Mouse (Mus musculus) layer of hippocampus, postnatal 10 days (tissue): Measurements from ENCODE around the gene Vmn1r32. TPM values are rescaled to one million over a fixed set of nuclear protein-coding genes. Genes with fewer than 3 reads are reported as not detected.

Experiments
- DNase-seq, 2 experiments: peaks; one replicate each; pipeline ENCODE4 v3.0.0; 2021; ENCODE audit warnings: low spot score in 2 of 2
- long read RNA-seq: library from polyadenylated mRNA; stranded (forward); transcript quantifications from one replicate; pipeline ENCODE4 v2.0.0, GENCODE M21; 2023
- total RNA-seq, 2 experiments: library from RNA; stranded (reverse); gene quantifications; 2 replicates each; pipeline ENCODE4 v1.2.3; 2021

Vmn1r32 gene
- not detected for total RNA-seq
- long read RNA-seq = 0 reads

DNA sequence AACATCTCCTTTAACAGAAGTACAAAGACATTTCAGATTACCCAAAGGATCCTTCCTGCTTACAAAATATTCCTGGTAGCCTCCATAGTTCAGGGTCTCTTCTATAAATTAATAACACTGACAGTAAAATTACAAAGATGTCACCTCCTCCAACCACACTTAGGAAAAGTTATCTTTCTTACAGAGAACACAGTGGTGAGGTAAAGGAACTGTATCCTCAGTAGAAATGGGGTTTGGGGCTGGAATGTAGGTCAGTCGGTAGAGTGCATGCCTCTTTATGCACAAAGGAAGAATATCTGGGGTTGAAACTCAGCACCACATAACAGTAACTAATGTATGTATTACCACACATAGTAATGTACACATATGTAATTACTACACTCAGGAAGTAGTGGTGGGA is at the start of gene Vmn1r32:
Gene Vmn1r32, minus strand, starts transcription at position 101 of the 400 bp plus-strand sequence.
- DNase-seq = no peak

DNA sequence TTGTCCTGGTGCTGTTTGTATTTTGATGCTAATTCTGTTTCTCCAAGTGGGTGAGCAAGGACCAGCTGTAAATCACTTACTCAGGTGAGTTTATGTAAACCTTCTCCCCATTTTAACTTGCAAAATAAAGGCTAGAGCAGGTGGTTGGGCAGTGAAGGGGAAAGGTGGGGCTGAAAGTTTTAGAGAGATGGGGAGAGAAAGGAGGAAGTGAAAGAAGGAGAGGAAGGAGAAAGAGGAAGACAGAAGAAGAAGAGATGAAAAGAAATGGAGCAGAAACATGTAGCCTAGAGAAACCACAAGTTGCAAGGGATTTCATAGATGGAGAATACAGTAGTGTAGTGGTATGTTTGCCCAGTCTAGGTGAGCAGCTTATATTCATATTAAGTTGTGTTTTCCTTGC is 35.9 kb upstream of the Vmn1r32 start:
- DNase-seq = no peak

DNA sequence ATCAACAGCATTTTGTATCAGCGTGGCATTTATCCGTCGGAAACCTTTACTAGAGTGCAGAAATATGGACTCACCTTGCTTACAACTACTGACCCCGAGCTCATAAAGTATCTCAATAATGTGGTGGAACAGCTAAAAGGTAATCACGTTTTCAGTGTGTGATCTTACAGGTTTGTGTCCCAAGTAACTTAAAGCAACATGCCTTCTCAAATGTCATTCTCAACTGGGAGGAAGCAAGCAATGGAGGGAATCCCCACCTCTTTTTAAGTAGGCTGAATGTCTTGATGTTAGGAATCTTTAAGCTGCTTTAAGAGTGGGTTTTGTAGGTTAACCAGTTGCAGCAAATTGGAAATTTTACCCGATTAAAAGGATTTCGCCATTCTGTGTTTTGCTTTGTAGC is 23.9 kb downstream of the Vmn1r32 start:
- DNase-seq = no peak

- peak; percentile 91 to 94 for DNase-seq
These were observed 24.7 kb downstream of the Vmn1r32 start, which contains the start of gene Mad2l1 for GRCm38 (mm10) chr6:66535028-66535862. Gene Mad2l1, plus strand, starts transcription at chr6:66535390.

DNA sequence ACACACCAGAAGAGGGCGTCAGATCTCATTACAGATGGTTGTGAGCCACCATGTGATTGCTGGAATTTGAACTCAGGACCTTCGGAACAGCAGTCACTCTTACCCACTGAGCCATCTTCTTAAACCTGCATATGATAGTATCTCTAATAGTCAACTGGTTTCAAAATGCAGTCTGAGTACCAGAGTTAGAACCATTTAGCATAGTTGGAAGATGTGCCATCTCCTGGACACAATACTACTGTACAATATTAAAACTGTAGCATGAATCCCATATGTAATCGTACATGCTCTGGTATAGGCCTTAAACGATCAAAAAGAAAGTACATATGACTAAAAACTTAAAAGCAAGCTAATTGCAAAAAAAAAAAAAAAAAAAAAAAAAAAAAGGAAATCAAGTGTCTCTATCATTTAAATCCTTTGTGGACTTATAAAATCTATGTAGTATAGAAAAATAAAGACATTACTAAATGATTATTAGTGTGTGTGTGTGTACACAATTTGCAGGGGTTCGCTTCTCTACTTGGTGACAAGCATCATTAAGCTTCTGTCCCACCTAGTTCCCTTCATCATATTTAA is 25.4 kb downstream of the Vmn1r32 start:
- no peak for DNase-seq

GRCm38 (mm10) chr6:66533241-66533640 is 26.7 kb downstream of the Vmn1r32 start:
- DNase-seq = peak in 1 of 2 experiments; percentile 17

DNA sequence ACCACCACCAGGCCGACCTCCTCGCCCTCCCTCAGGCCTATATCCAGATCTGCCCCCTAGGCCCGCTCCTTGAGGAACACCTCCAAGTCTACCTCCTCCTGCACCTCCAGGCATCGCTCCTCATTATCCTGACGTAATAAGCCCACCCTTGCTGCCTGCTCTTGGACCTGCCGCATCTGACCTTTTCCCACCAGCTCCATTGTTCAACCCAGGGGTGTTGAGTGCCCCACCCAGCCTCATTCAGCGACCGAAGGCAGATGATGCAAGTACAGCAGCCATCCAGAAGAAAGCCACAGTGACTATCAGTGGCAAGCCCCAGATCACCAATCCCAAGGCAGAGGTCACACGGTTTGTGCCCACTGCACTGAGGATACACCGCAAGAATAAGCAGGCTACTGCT is 31.5 kb downstream of the Vmn1r32 start:
- no peak for DNase-seq

- DNase-seq = no peak
These were observed 43.5 kb downstream of the Vmn1r32 start for GRCm38 (mm10) chr6:66516368-66516767.

Other genes with a start within 250 kb of the Vmn1r32 start
- 1 to 10 TPM; 9.3 to 9.7 TPM for gene Mad2l1, start 24.7 kb downstream of the Vmn1r32 start, total RNA-seq
- gene Vmn1r33, start 58.2 kb upstream of the Vmn1r32 start, total RNA-seq = not detected
- gene Vmn1r34, start 83.8 kb upstream of the Vmn1r32 start, total RNA-seq = not detected
- gene Vmn1r35, start 125.8 kb upstream of the Vmn1r32 start, total RNA-seq = not detected
- gene Vmn1r36, start 159.1 kb upstream of the Vmn1r32 start, total RNA-seq = not detected
- not detected for gene Vmn1r37, start 169.3 kb upstream of the Vmn1r32 start, total RNA-seq
- gene Vmn1r38, start 222.5 kb upstream of the Vmn1r32 start, total RNA-seq = not detected